Mouse (Mus musculus) erythroblast, embryonic 14.5 days (primary cell): ENCODE data around the gene Sobp. TPM values are rescaled to one million over a fixed set of nuclear protein-coding genes. Genes with fewer than 3 reads are reported as not detected.

ENCODE experiments used
- H3K27me3 ChIP-seq: 2 replicates; pipeline ENCODE4 v1.6.1; 2012; ENCODE audit warnings: inconsistent platforms; ENCODE audit not compliant: control insufficient read depth
- H3K36me3 ChIP-seq: 2 replicates; pipeline ENCODE4 v1.6.1; 2012; ENCODE audit warnings: mild to moderate bottlenecking, inconsistent platforms; ENCODE audit not compliant: control insufficient read depth
- H3K4me1 ChIP-seq: 2 replicates; pipeline ENCODE4 v1.6.1; 2012; ENCODE audit warnings: inconsistent platforms; ENCODE audit not compliant: control insufficient read depth
- H3K4me3 ChIP-seq: replicated peaks from 2 replicates; pipeline ENCODE3; 2012; ENCODE audit warnings: moderate library complexity, mild to moderate bottlenecking, inconsistent platforms
- H3K9me3 ChIP-seq: 2 replicates; pipeline ENCODE4 v1.6.1; 2012; ENCODE audit warnings: low read length, inconsistent platforms, mixed read lengths; ENCODE audit not compliant: control insufficient read depth
- GATA1 ChIP-seq: IDR thresholded peaks from 2 replicates; pipeline ENCODE4 v1.6.1; 2012; ENCODE audit warnings: low read length, inconsistent platforms, mixed read lengths
- TAL1 ChIP-seq: IDR thresholded peaks from 3 replicates; pipeline ENCODE4 v1.6.1; 2012; ENCODE audit warnings: low read length, inconsistent platforms, mixed read lengths
- polyA plus RNA-seq: library from polyadenylated mRNA; stranded (reverse); fragments of >175 nt; gene quantifications from 2 replicates; pipeline ENCODE4 v1.2.3, GENCODE M21; 2012

The Sobp gene
- polyA plus RNA-seq, 1 experiment, result not detected

- Histone ChIP-seq H3K27me3 (peaks cover 8% of the 10 kb centered on the region), H3K9me3 (no peaks in the 10 kb centered on the region), H3K4me3 (no peak overlapping the region), H3K36me3 (no peaks in the 10 kb centered on the region), H3K4me1 (peaks cover 6% of the 10 kb centered on the region)
- TF ChIP-seq TAL1 (no peak), GATA1 (no peak)
Measured at GRCm38 (mm10) chr10:42961771-42962170, 212.6 kb downstream of the Sobp start.

GRCm38 (mm10) chr10:42958686-42959085, 215.6 kb downstream of the Sobp start:
- peaks cover 8% of the 10 kb centered on the region for H3K27me3 ChIP-seq
- no peak for TF ChIP-seq TAL1
- TF ChIP-seq GATA1, result no peak

GRCm38 (mm10) chr10:42957881-42958651, 216.3 kb downstream of the Sobp start:
- Histone ChIP-seq H3K36me3 (no peaks in the 10 kb centered on the region), H3K27me3 (peaks cover 8% of the 10 kb centered on the region), H3K9me3 (no peaks in the 10 kb centered on the region), H3K4me1 (peaks cover 6% of the 10 kb centered on the region), H3K4me3 (no peak overlapping the region)
- TF ChIP-seq GATA1 (no peak), TAL1 (no peak)

More at GRCm38 (mm10) chr10:42958686-42959085, 215.6 kb downstream of the Sobp start:
- peaks cover 6% of the 10 kb centered on the region for H3K4me1 ChIP-seq
- H3K4me3 ChIP-seq, result no peak overlapping the region
- H3K36me3 ChIP-seq, result no peaks in the 10 kb centered on the region
- no peaks in the 10 kb centered on the region for H3K9me3 ChIP-seq

- no peak overlapping the region for H3K4me3 ChIP-seq
- H3K4me1 ChIP-seq, result no peaks in the 10 kb centered on the region
- TF ChIP-seq GATA1 (no peak), TAL1 (no peak)
- H3K36me3 ChIP-seq, result no peaks in the 10 kb centered on the region
- peaks cover 16% of the 10 kb centered on the region for H3K27me3 ChIP-seq
- H3K9me3 ChIP-seq, result no peaks in the 10 kb centered on the region
Measured at GRCm38 (mm10) chr10:42955205-42955604, 219.1 kb downstream of the Sobp start.

GRCm38 (mm10) chr10:42953601-42954000, 220.7 kb downstream of the Sobp start:
- Histone ChIP-seq H3K9me3 (no peaks in the 10 kb centered on the region), H3K27me3 (peaks cover 16% of the 10 kb centered on the region), H3K4me1 (no peaks in the 10 kb centered on the region), H3K4me3 (no peak overlapping the region), H3K36me3 (no peaks in the 10 kb centered on the region)
- TF ChIP-seq TAL1 (no peak), GATA1 (no peak)

Other genes with a start within 250 kb of the Sobp start
- not detected in 2 replicates for gene 9030612E09Rik, start 174 bp upstream of the Sobp start, polyA plus RNA-seq
- gene Pdss2, start 47.0 kb upstream of the Sobp start, polyA plus RNA-seq, result 0.33 and 0.46 TPM in 2 replicates